Mouse (Mus musculus) hindbrain, embryonic 10.5 days (tissue): ENCODE measurements around the gene Zfp605. TPM values are rescaled to one million over a fixed set of nuclear protein-coding genes. Genes with fewer than 3 reads are reported as not detected.

Experiments
- DNase-seq: peaks from one replicate; pipeline ENCODE4 v3.0.0-alpha.2; 2017; ENCODE audit warnings: low spot score
- H3K27ac ChIP-seq: fragments of 300-500 bp; sonication (generic); 2 replicates; pipeline ENCODE4 v1.5.1; 2016; ENCODE audit warnings: mild to moderate bottlenecking, moderate library complexity
- H3K27me3 ChIP-seq: fragments of 300-500 bp; sonication (generic); 2 replicates; pipeline ENCODE4 v1.6.1; 2016; ENCODE audit warnings: mild to moderate bottlenecking; ENCODE audit not compliant: poor library complexity, insufficient read depth, severe bottlenecking
- H3K36me3 ChIP-seq: fragments of 300-500 bp; sonication (generic); 2 replicates; pipeline ENCODE4 v1.6.1; 2016; ENCODE audit warnings: mild to moderate bottlenecking, moderate library complexity
- H3K4me1 ChIP-seq: fragments of 300-500 bp; sonication (generic); replicated peaks from 2 replicates; pipeline ENCODE4 v1.6.1; 2016; ENCODE audit warnings: mild to moderate bottlenecking
- H3K4me3 ChIP-seq: fragments of 300-500 bp; sonication (generic); 2 replicates; pipeline ENCODE4 v1.5.1; 2016; ENCODE audit warnings: mild to moderate bottlenecking, moderate library complexity
- H3K9me3 ChIP-seq: fragments of 300-500 bp; sonication (generic); 2 replicates; pipeline ENCODE4 v1.6.1; 2016; ENCODE audit warnings: mild to moderate bottlenecking, moderate library complexity
- WGBS: fragments of 180-500 bp; shearing (Covaris S2); methylation state at CpG from one replicate; pipeline ENCODE4 v1.1.7; 2016; 5-methylcytosine and 5-hydroxymethylcytosine counted together
- polyA plus RNA-seq: library from polyadenylated mRNA; unstranded; fragments of >200 nt; fragmentation: Nextera tagmentation; extraction: Ambion mirVana; gene quantifications from 2 replicates; pipeline ENCODE4 v1.2.1, GENCODE M21; 2016

Gene Zfp605
- polyA plus RNA-seq, 1 experiment from 2014 or later: 6.1 TPM

DNA sequence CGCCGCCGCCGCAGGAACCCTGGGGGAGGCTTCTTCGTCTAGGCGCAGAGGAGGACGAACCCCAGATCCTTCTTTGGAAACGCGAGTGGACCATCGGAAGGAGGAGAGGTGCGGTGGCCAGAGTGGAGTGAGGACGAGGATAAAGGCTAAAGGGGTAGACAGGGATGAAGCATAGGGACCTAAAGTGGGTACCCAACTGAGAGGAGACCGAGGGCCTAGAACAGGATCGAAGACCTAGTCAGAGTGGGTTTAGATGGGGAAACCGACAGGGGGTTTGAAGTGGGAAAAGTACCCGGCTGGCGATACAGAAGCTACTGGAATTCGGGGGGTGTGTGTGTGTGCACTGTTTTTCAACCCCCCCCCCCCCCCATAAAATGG is 26.2 kb downstream of the Zfp605 start:
- WGBS: 8% methylated on average over 18 of the region's 18 CpGs
- no peak for DNase-seq

DNA sequence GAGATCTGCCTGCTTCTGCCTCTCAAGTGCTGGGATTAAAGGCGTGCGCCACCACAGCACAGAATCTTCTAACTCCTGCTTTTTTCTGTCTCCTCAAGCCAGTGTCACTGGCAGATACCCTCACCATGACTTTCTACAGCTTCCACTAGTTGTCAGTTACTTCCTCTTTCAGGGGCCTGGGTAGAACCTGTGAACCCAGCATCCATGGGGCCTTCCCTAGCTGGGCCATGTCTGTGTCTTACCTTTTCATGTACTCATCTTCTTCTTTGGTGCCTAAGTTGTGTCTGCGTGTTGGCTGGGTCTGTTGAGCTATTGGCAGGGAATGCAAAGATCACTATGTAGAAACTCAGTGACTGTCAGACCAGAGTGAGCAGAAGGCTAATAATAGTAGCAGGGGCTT is 27.9 kb downstream of the Zfp605 start:
- 92% methylated on average over 3 of the region's 3 CpGs for WGBS
- H3K4me3 ChIP-seq: no peak overlapping the region
- peaks cover 36% of the 10 kb centered on the region for H3K36me3 ChIP-seq
- peaks cover 7% of the 10 kb centered on the region; the same call in 1 of the 2 replicates for H3K9me3 ChIP-seq
- peaks cover 14% of the 10 kb centered on the region for H3K4me1 ChIP-seq
- no peak for DNase-seq
- no peak overlapping the region for H3K27ac ChIP-seq
- H3K27me3 ChIP-seq: no peaks in the 10 kb centered on the region

More for the DNA sequence above, 26.2 kb downstream of the Zfp605 start:
- H3K4me1 ChIP-seq: peaks cover 14% of the 10 kb centered on the region
- peaks cover 14% of the 10 kb centered on the region for H3K9me3 ChIP-seq
- peak overlapping the region; percentile 67 for H3K4me3 ChIP-seq
- peaks cover 24% of the 10 kb centered on the region for H3K36me3 ChIP-seq
- H3K27me3 ChIP-seq: no peaks in the 10 kb centered on the region
- H3K27ac ChIP-seq: peak overlapping the region; percentile 76

DNA sequence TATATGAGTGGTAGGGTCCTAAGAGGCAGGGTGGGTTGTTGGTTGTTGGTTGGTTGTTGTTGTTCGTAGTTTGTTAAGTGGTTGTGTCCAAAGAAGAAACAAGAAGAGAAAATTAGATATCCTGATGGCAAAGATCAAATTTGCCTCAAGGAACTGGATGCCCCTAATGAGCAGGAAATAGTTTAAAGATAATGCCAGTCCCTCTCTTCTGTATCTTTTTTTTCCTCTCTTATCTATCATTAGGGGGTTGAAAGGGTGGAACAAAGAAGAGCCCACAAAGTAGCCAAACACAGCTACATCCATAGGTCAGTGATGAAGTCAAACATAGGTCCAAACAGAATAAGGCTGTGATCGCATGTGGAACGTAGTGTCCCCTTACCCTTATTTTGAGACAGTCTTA is 29.4 kb downstream of the Zfp605 start:
- H3K36me3 ChIP-seq: peaks cover 50% of the 10 kb centered on the region
- no peaks in the 10 kb centered on the region for H3K9me3 ChIP-seq
- H3K27me3 ChIP-seq: no peaks in the 10 kb centered on the region
- no peak overlapping the region for H3K27ac ChIP-seq
- peaks cover 14% of the 10 kb centered on the region for H3K4me1 ChIP-seq
- H3K4me3 ChIP-seq: no peak overlapping the region
- DNase-seq: no peak
- WGBS: 89% methylated on average over 3 of the region's 3 CpGs

GRCm38 (mm10) chr5:110140424-110140823 is 30.5 kb downstream of the Zfp605 start:
- peaks cover 61% of the 10 kb centered on the region for H3K36me3 ChIP-seq
- H3K4me3 ChIP-seq: no peak overlapping the region
- DNase-seq: no peak
- peaks cover 11% of the 10 kb centered on the region for H3K4me1 ChIP-seq
- no peak overlapping the region for H3K27ac ChIP-seq
- WGBS: 92% methylated on average over 7 of the region's 7 CpGs
- no peaks in the 10 kb centered on the region for H3K27me3 ChIP-seq
- no peaks in the 10 kb centered on the region for H3K9me3 ChIP-seq

DNA sequence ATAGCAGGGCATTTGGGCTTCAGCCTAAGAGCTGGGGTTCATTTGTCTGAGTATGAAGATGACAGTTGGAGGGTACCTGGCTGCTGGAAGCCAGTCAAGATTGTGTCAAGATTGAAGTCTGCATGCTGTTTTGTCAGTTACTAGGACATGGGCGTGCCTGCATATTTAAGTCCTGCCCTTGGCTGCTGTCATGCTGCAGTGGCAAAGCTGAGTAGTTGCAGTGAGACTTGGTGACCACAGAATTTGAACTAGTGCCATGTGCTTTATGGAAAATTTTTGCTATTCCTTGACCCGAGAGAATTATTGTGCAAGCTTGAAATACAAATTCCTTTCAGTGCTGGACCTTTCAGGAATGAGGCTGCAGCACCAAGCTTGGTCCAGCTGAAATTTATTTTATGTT is 32.4 kb downstream of the Zfp605 start:
- H3K27ac ChIP-seq: no peak overlapping the region
- H3K36me3 ChIP-seq: peaks cover 80% of the 10 kb centered on the region
- H3K9me3 ChIP-seq: no peaks in the 10 kb centered on the region
- H3K27me3 ChIP-seq: no peaks in the 10 kb centered on the region
- WGBS: 88% methylated on average over 2 of the region's 2 CpGs
- H3K4me3 ChIP-seq: no peak overlapping the region
- no peak for DNase-seq
- H3K4me1 ChIP-seq: no peaks in the 10 kb centered on the region

GRCm38 (mm10) chr5:110143007-110143406 is 33.1 kb downstream of the Zfp605 start:
- Histone ChIP-seq H3K27me3 (no peaks in the 10 kb centered on the region), H3K4me3 (no peak overlapping the region), H3K27ac (no peak overlapping the region), H3K9me3 (no peaks in the 10 kb centered on the region), H3K4me1 (no peaks in the 10 kb centered on the region), H3K36me3 (peaks cover 84% of the 10 kb centered on the region)
- DNase-seq: no peak
- WGBS: 89% methylated on average over 5 of the region's 5 CpGs

GRCm38 (mm10) chr5:110169374-110169773 is 59.5 kb downstream of the Zfp605 start:
- 93% methylated on average over 4 of the region's 4 CpGs for WGBS
- H3K36me3 ChIP-seq: peaks cover 82% of the 10 kb centered on the region
- H3K27me3 ChIP-seq: no peaks in the 10 kb centered on the region
- no peaks in the 10 kb centered on the region for H3K9me3 ChIP-seq
- no peaks in the 10 kb centered on the region for H3K4me1 ChIP-seq
- no peak overlapping the region for H3K27ac ChIP-seq
- no peak for DNase-seq
- no peak overlapping the region for H3K4me3 ChIP-seq

DNA sequence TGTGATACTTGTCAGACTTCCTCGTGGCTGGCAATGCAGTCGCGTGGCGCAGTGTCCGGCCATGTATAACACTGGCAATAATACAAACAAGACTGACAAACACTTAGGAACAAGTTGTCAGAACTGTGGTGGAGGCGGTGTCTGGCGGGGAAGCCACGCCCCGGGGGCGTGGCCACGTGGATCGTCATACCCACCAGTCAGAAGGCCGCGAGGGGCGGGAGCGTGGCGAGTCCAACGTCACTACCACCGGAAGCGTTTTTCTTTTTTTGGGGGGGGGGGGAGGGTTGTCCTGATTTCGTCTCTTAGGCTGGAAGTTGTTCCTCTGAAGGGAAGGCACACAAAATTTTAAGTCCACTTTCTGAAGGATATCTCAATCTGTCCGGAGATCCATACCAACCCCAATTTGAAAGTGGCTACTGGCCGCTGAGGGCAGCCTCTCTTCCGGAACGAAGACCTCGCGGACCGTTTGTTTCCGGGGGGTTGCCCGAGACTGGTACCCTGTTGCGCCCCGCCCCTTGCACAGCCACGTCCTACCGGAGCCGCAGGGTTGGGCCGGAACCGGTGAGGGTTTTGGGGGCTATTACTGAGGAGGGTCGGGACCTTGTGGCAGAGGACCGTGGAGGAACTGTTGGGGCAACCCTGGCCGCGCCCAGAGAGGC is 66.6 kb downstream of the Zfp605 start, which contains the start of gene Golga3:
TSS of gene Golga3 (plus strand) at position 340 of the 659 bp plus-strand sequence.
- H3K27me3 ChIP-seq: no peaks in the 10 kb centered on the region
- peaks cover 15% of the 10 kb centered on the region for H3K36me3 ChIP-seq
- H3K4me3 ChIP-seq: peak within 1 kb of the TSS; percentile 96
- whole genome bisulfite sequencing: under 1% methylated on average over 41 of the region's 41 CpGs
- DNase-seq: peak; percentile 89
- peak within 1 kb of the TSS; percentile 92 for H3K27ac ChIP-seq
- H3K9me3 ChIP-seq: no peaks in the 10 kb centered on the region
- peaks cover 10% of the 10 kb centered on the region for H3K4me1 ChIP-seq

DNA sequence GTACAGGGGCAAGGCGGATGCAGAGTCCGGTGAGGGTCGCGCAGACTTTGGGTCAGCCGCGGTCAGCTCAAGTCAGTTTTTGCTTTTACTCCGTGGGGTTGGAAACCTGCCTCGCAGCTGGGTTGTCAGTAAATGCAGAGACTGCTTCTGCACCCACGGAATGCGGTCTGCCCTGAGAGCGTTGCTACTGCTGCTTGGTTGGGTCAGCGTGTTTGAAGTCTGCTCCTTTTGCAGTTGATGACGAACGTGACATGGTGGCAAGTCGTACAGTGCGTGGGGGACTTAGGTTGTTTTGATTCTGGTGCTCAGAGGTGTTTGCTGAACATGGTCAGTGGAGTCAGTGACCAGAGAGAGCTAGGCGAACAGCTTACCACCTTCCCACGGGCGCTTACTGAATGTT is 67.1 kb downstream of the Zfp605 start:
- DNase-seq: no peak
- Histone ChIP-seq H3K36me3 (peaks cover 15% of the 10 kb centered on the region), H3K27me3 (no peaks in the 10 kb centered on the region), H3K4me3 (peak overlapping the region; percentile 96), H3K27ac (peak overlapping the region; percentile 92), H3K9me3 (no peaks in the 10 kb centered on the region), H3K4me1 (peaks cover 10% of the 10 kb centered on the region)
- WGBS: 5% methylated on average over 19 of the region's 19 CpGs

GRCm38 (mm10) chr5:110178628-110179027 is 68.7 kb downstream of the Zfp605 start:
- peaks cover 21% of the 10 kb centered on the region for H3K36me3 ChIP-seq
- WGBS: 94% methylated on average over 2 of the region's 2 CpGs
- no peaks in the 10 kb centered on the region for H3K9me3 ChIP-seq
- no peak for DNase-seq
- H3K27me3 ChIP-seq: no peaks in the 10 kb centered on the region
- peaks cover 10% of the 10 kb centered on the region for H3K4me1 ChIP-seq
- no peak overlapping the region for H3K27ac ChIP-seq
- no peak overlapping the region for H3K4me3 ChIP-seq

Other genes with a start within 250 kb of the Zfp605 start
- 0.61 and 0.98 TPM in 2 replicates for gene Gm15446, start 186.7 kb upstream of the Zfp605 start, polyA plus RNA-seq
- 18.0 and 21.0 TPM in 2 replicates for gene Zfp932, start 113.6 kb upstream of the Zfp605 start, polyA plus RNA-seq
- 4.2 and 5.9 TPM in 2 replicates for gene Gm17655, start 37.6 kb upstream of the Zfp605 start, polyA plus RNA-seq
- gene Gm35315, start 15.7 kb upstream of the Zfp605 start, polyA plus RNA-seq: 1.2 and 1.4 TPM in 2 replicates
- gene Plcxd1, start 10.1 kb upstream of the Zfp605 start, polyA plus RNA-seq: 1.3 and 1.6 TPM in 2 replicates
- gene Gtpbp6, start 1.9 kb upstream of the Zfp605 start, polyA plus RNA-seq: 37.3 and 37.7 TPM in 2 replicates
- 59.0 and 63.8 TPM in 2 replicates for gene Chfr, start 25.8 kb downstream of the Zfp605 start, polyA plus RNA-seq
- gene Golga3, start 66.6 kb downstream of the Zfp605 start, polyA plus RNA-seq: 17.2 and 19.5 TPM in 2 replicates
- gene Ankle2, start 120.9 kb downstream of the Zfp605 start, polyA plus RNA-seq: 29.6 and 30.4 TPM in 2 replicates
- gene Pgam5, start 159.8 kb downstream of the Zfp605 start, polyA plus RNA-seq: 92.7 and 98.0 TPM in 2 replicates
- 12.1 and 14.4 TPM in 2 replicates for gene Pxmp2, start 176.1 kb downstream of the Zfp605 start, polyA plus RNA-seq
- 33.4 and 44.2 TPM in 2 replicates for gene Pole, start 176.2 kb downstream of the Zfp605 start, polyA plus RNA-seq
- 0.57 and 0.92 TPM in 2 replicates for gene P2rx2, start 233.1 kb downstream of the Zfp605 start, polyA plus RNA-seq
- gene Lrcol1, start 234.6 kb downstream of the Zfp605 start, polyA plus RNA-seq: not detected in 2 replicates